Mouse (Mus musculus): ENCODE data around the gene Ppp2r3d.

- TF ChIP-seq CTCF (IDR thresholded peaks at IDR 0.05; ENCODE audit: control insufficient read depth, insufficient read depth, low read length), result no peak
- TF ChIP-seq POLR2A (IDR thresholded peaks at IDR 0.05; ENCODE audit: borderline replicate concordance, control insufficient read depth, low read depth, low read length), result no peak
Measured at GRCm38 (mm10) chr9:124476096-124476902, at the start of gene Ppp2r3d.

Data from bone marrow, adult 2 months (tissue).